Mouse (Mus musculus) liver, adult 2 months (tissue): Measurements from ENCODE around the gene Efna4.

Source experiments
- CTCF ChIP-seq: fragments of 200-500 bp; IDR thresholded peaks from 2 replicates; pipeline ENCODE4 v1.5.1; 2011; ENCODE audit warnings: low read depth, low read length, control low read depth
- POLR2A ChIP-seq: fragments of 200-500 bp; IDR thresholded peaks from 2 replicates; pipeline ENCODE4 v1.6.1; 2011; ENCODE audit warnings: low read length, control low read depth; ENCODE audit not compliant: insufficient read depth; ENCODE audit errors: extremely low read depth

- no peak for TF ChIP-seq POLR2A
- TF ChIP-seq CTCF: no peak
These were observed 44.4 kb downstream of the Efna4 start for GRCm38 (mm10) chr3:89293247-89293918.
